Mouse (Mus musculus) MN1 (cell line): ENCODE results near the gene Pex14.

ENCODE experiments used
- DNase-seq: peaks from one replicate; pipeline ENCODE4 v3.0.0-alpha.2; 2016; ENCODE audit warnings: low spot score

Pex14 gene

DNA sequence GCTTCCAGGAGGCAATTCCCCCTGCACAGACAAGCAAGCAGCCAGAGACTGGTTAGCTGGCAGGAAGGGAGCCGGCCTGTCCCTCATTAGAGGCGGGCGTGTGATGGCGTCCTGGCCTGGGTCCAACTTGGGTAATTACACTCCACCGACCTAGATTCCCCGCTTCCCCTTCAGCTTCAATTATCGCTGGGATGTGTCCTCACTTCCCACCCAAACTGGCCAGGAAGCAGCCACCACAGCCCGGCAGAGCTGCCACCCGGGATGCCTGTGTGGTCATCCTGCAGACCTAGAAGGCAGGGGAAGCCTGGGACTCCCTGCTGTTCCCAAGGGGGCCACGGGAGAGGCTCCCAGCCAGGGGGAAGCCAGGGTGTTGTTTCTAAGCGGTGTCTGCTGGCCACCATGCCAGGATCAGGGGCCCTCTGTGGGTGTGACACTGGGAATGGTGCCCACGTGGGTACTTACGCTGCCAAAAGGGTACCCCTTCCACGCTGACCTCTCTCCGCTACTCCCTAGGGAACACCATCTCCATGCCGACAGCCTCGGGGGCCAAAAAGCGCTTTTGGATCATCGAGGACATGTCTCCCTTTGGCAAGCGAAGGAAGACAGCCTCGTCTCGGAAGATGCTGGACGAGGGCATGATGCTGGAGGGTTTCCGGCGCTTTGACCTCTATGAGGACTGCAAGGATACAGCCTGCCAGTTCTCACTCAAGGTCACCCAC, 148.6 kb downstream of the Pex14 start:
- peak; percentile 94 for DNase-seq

GRCm38 (mm10) chr4:148950487-148950886, 149.2 kb downstream of the Pex14 start:
- no peak for DNase-seq

- DNase-seq, result peak; percentile 62
These were observed 151.8 kb downstream of the Pex14 start for GRCm38 (mm10) chr4:148947833-148948388.

- no peak for DNase-seq
These were observed 153.6 kb downstream of the Pex14 start for GRCm38 (mm10) chr4:148946071-148946470.

- peak; percentile 41 for DNase-seq
These were observed 154.2 kb downstream of the Pex14 start for GRCm38 (mm10) chr4:148945476-148945881.

- no peak for DNase-seq
These were observed 156.6 kb downstream of the Pex14 start for GRCm38 (mm10) chr4:148943099-148943498.

- peak; percentile 63 for DNase-seq
These were observed 158.4 kb downstream of the Pex14 start for GRCm38 (mm10) chr4:148941321-148941720.

DNA sequence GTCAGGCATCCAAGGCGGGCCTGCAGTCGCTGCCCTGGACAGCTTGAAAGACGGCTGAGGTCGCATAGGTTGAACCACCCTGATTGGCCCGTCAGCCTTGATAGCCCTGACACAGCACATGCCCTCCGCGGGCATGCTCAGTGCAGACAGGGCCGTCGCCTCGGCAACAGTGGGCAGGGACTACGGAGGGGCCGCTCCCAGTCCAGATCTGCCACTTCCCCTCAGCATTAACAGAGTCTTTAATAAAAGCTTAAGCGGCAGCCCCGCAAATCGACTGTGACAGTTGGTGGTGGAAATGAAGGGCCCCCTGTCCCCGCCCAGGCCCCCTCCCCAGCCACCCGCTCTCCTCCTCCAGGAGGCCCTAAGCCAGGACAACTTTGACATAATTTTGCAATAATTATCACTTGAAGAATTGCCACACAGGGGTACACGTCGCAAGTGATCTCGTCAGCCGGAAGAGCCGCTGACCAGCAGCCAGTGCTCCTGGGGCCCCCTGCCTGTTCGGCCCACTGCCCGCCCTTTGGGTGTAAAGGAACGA, 158.9 kb downstream of the Pex14 start:
- peak; percentile 93 for DNase-seq

DNA sequence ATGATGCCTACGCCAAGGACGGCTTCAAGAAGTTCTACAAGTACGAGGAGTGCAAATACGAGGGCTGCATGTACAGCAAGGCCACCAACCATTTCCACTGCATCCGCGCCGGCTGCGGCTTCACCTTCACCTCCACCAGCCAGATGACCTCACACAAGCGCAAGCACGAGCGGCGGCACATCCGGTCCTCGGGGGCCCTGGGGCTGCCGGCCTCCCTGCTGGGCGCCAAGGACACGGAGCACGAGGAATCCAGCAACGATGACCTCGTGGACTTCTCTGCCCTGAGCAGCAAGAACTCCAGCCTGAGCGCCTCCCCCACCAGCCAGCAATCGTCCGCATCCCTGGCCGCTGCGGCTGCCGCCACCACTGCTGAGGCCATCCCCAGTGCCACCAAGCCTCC, 161.1 kb downstream of the Pex14 start:
- DNase-seq, result no peak

DNA sequence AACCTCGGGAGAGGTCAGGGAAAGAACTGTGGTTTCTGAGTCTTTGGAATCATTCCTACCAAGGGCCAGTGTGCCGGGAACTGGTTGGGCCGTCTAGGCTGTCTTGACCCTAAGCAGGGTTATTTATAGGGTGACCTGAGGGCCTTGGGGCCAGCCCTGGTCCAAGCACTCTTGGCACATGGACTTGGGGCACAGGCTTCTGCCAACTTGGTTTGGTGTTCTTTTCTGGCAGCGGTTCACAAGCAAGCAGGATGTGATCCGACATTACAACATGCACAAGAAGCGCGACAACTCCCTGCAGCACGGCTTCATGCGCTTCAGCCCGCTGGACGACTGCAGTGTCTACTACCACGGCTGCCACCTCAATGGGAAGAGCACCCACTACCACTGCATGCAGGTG, 162.9 kb downstream of the Pex14 start:
- DNase-seq, result no peak

- DNase-seq, result no peak
These were observed 163.6 kb downstream of the Pex14 start for GRCm38 (mm10) chr4:148936111-148936510.

DNA sequence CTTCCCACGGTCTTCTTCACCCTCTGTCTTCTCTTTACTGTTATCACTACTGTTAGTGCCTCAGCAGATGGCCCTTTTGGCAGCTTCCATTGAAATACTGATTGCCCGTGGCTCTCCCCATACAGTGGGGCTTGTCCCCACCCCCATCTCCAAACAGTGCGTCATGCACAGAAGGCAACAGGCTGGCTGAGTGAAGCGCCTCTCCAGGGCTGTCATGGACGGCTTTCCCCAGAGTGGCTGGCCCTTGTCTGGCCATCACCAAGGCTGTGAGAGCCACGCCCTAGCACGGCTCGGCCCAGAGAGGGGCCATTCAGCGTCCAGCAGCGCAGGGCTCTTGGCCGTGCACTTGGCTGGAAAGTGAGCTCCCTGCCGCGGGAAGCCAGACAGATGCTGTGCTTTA, 164.5 kb downstream of the Pex14 start:
- DNase-seq, result peak; percentile 90

- DNase-seq, result no peak
These were observed 166.6 kb downstream of the Pex14 start for GRCm38 (mm10) chr4:148933109-148933508.

DNA sequence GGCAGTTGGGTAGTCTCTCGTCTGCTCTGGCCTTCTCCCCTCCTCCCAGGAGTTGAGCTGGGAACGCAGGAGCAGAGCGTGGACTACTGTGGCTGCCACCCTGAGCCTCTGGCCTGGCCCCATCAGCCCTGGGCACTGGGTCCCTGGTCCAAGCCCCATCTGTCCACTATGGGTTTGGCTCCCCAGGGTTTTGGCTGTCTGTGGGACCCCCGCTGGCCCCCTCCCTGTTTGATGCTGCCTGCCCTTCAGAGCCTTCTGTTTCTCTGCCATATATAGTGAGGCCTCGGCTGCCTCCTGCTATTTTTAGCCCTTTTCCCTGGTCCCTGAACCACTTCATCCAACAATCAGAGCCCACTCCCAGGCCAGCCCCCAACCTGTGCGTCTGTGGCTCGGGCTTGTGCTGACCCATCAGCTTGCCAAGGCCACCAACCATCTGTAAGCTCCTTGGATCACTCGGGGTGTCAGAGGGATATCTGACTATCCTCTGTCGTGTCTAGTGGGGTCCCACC, 168.9 kb downstream of the Pex14 start:
- no peak for DNase-seq

DNA sequence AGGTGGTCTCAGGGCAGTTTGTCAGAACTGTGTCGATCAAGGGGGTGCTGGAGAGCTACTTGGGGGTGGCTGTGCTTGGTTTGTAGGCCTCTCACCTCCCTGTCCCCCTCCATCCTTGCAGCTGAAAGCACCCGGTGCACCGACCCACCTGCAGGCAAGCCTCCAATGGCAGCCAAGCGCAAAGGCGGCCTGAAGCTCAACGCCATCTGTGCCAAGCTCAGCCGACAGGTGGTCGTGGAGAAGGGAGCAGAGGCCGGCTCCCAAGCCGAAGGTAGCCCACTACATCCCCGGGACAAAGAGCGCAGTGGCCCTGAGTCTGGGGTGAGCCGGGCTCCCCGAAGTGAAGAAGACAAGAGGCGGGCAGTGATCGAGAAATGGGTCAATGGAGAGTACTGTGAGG, 170.8 kb downstream of the Pex14 start:
- no peak for DNase-seq

GRCm38 (mm10) chr4:148928316-148928715, 171.4 kb downstream of the Pex14 start:
- peak; percentile 55 for DNase-seq

GRCm38 (mm10) chr4:148926459-148926858, 173.2 kb downstream of the Pex14 start:
- DNase-seq, result no peak

DNA sequence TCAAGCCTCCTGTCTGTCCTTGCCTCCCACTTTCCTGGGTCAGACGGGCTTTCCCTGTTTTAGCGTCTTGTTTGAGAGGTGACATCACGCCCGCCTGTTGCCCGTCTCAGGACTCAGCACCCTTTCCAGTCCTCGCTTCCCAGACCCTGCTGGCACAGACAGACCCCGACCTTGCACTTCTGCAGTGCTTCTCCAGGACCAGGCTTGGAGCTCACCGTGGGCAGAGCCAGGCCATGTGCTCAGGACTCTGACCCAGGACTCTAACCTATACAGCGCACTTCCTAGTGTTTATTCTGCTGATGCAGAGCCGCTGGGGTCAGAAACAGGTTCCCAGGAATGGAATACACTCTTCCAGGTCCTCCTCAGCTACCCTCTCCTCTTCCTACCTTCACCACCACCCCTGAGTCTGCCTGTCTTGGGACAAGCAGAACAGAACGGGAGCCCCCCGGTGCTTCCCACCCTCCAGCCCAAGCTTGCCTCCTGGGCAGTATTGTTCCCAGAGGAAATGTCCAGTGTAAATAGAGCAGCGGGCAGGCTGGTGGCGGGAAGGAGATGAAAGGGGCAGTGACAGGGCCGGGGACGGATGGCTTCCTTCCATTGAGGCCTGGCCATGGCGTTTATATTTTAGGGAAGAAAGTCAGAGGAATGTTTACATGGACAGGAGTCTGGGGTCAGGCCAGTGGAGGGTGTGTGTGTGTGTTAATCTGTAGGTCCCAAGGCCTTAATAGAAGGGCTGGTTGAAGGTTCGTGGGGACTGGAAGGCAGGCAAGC, 173.9 kb downstream of the Pex14 start:
- DNase-seq, result no peak

DNA sequence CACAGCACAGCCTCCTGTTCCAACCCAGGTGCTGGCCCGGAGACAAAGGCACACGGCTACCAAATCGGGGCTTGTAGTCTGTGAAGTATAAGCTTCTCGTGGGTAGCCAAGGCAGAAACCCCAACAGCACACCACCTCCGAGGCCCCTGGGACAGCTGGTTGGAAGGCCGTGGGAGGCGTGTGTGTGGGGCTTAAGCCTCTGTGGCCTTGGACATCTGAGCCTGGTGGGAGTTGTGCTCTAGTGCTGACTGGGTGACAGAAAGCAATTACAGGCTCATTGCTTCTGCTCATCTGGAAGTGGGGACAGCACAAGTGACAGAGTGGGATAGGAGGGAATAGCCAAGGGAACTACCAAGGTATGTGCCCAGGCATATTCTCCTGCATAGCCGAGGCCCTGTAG, 175.7 kb downstream of the Pex14 start:
- no peak for DNase-seq

GRCm38 (mm10) chr4:148923414-148923813, 176.3 kb downstream of the Pex14 start:
- DNase-seq, result no peak

DNA sequence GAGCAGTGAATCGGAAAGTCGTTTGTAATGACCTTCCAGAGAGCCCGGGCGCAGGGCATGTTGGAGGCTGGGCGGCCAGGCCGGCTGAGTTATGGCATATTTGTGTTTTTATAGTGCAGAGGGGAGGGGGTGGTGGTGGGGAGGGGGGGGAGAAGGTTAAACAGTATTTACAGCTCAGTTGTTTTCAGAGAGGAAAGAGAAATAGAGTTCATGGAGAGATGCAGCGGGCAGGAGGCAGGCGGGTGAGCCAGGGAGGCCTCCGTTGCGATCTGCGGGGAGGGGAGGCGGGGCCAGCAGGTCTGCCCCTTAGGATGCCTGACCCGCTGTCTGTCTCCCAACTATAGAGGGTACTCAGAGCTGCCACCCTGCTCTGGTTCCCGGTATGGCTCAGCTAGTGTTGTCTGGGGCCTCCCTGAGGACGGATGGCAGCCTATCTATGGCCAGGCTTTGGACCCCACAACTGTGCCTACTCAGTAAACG, 177.4 kb downstream of the Pex14 start:
- peak; percentile 70 for DNase-seq

DNA sequence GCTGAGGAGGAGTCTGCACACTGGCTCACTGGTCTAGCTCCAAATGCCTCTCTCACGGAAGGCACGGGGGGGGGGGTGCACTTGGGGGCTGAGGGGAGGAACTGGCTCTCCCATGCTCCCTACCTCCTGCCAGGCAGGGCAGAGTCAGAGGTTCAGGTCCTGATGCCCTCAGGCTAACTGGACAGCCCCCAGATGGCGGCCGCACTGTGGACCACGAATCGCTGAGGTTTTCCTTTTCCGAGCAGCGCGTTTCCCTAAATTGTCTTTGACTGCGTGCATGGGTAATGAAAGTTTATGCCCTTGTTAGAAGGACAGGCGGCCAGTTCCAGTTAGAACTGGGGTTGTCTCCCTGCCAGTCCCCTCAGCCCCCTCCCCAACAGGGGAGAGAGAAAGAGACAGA, 179.1 kb downstream of the Pex14 start:
- DNase-seq, result no peak
